Mouse (Mus musculus): ENCODE data around the gene Mmd.

GRCm38 (mm10) chr11:90250189-90250588, 933 bp downstream of the Mmd start:
- no peak for TF ChIP-seq POLR2A (IDR thresholded peaks at IDR 0.05; ENCODE audit: insufficient read depth, low read depth, low read length)
- TF ChIP-seq CTCF (IDR thresholded peaks at IDR 0.05; ENCODE audit: insufficient read depth, low read depth, low read length): no peak

All from olfactory bulb, adult 2 months (tissue).